Mouse (Mus musculus): ENCODE results near the gene Tiparp. TPM values are rescaled to one million over a fixed set of nuclear protein-coding genes. Genes with fewer than 3 reads are reported as not detected.
A peak's percentile ranks its signal among the peaks of the same experiment; 100 is the strongest.

Gene Tiparp
- polyA plus RNA-seq, 1 experiment, result 4.9 TPM

- H3K4me3 ChIP-seq (ENCODE audit: insufficient read depth, low read depth, low read length), result no peak overlapping the region
- no peaks in the 10 kb centered on the region for H3K4me1 ChIP-seq (ENCODE audit: control insufficient read depth, insufficient read depth, low read length)
- DNase-seq, result no peak
- H3K27me3 ChIP-seq (replicated peaks; ENCODE audit: control insufficient read depth, insufficient read depth, low read length), result no peaks in the 10 kb centered on the region
- no peak for TF ChIP-seq CTCF (conservative IDR thresholded peaks at IDR 0.05; ENCODE audit: insufficient read depth, insufficient read length, low read depth, low read length)
- no peak for TF ChIP-seq POLR2A (IDR thresholded peaks at IDR 0.05; ENCODE audit: low read depth, low read length)
- WGBS, result 95% methylated on average over 6 of the region's 6 CpGs
- H3K27ac ChIP-seq (ENCODE audit: insufficient read depth, low read depth, low read length), result no peak overlapping the region
- H3K36me3 ChIP-seq (ENCODE audit: control insufficient read depth, insufficient read depth, low read length), result no peaks in the 10 kb centered on the region
These were observed 64.6 kb downstream of the Tiparp start for GRCm38 (mm10) chr3:65592850-65593249.

GRCm38 (mm10) chr3:65594493-65594892 lies 66.3 kb downstream of the Tiparp start:
- no peak for DNase-seq

GRCm38 (mm10) chr3:65595196-65595595 lies 67.0 kb downstream of the Tiparp start:
- no peak overlapping the region for H3K4me3 ChIP-seq (ENCODE audit: insufficient read depth, low read depth, low read length)
- no peak overlapping the region for H3K27ac ChIP-seq (ENCODE audit: insufficient read depth, low read depth, low read length)
- no peaks in the 10 kb centered on the region for H3K27me3 ChIP-seq (replicated peaks; ENCODE audit: control insufficient read depth, insufficient read depth, low read length)
- H3K4me1 ChIP-seq (ENCODE audit: control insufficient read depth, insufficient read depth, low read length), result no peaks in the 10 kb centered on the region
- no peak for DNase-seq
- H3K36me3 ChIP-seq (ENCODE audit: control insufficient read depth, insufficient read depth, low read length), result no peaks in the 10 kb centered on the region
- WGBS, result 63% methylated on average over 3 of the region's 3 CpGs
- TF ChIP-seq CTCF (conservative IDR thresholded peaks at IDR 0.05; ENCODE audit: insufficient read depth, insufficient read length, low read depth, low read length), result no peak
- TF ChIP-seq POLR2A (IDR thresholded peaks at IDR 0.05; ENCODE audit: low read depth, low read length), result no peak

More at GRCm38 (mm10) chr3:65594493-65594892, 66.3 kb downstream of the Tiparp start:
- TF ChIP-seq POLR2A (IDR thresholded peaks at IDR 0.05; ENCODE audit: low read depth, low read length) (no peak), CTCF (conservative IDR thresholded peaks at IDR 0.05; ENCODE audit: insufficient read depth, insufficient read length, low read depth, low read length) (no peak)
- Histone ChIP-seq H3K27me3 (replicated peaks; ENCODE audit: control insufficient read depth, insufficient read depth, low read length) (no peaks in the 10 kb centered on the region), H3K4me3 (ENCODE audit: insufficient read depth, low read depth, low read length) (no peak overlapping the region), H3K27ac (ENCODE audit: insufficient read depth, low read depth, low read length) (no peak overlapping the region), H3K36me3 (ENCODE audit: control insufficient read depth, insufficient read depth, low read length) (no peaks in the 10 kb centered on the region), H3K4me1 (ENCODE audit: control insufficient read depth, insufficient read depth, low read length) (no peaks in the 10 kb centered on the region)

GRCm38 (mm10) chr3:65598071-65598830 lies 70.0 kb downstream of the Tiparp start:
- TF ChIP-seq POLR2A (IDR thresholded peaks at IDR 0.05; ENCODE audit: low read depth, low read length) (no peak), CTCF (conservative IDR thresholded peaks at IDR 0.05; ENCODE audit: insufficient read depth, insufficient read length, low read depth, low read length) (no peak)
- no peaks in the 10 kb centered on the region for H3K27me3 ChIP-seq (replicated peaks; ENCODE audit: control insufficient read depth, insufficient read depth, low read length)
- DNase-seq, result peak; percentile 48
- no peaks in the 10 kb centered on the region for H3K36me3 ChIP-seq (ENCODE audit: control insufficient read depth, insufficient read depth, low read length)
- WGBS, result 42% methylated on average over 7 of the region's 7 CpGs
- H3K27ac ChIP-seq (ENCODE audit: insufficient read depth, low read depth, low read length), result no peak overlapping the region
- H3K4me1 ChIP-seq (ENCODE audit: control insufficient read depth, insufficient read depth, low read length), result no peaks in the 10 kb centered on the region
- H3K4me3 ChIP-seq (ENCODE audit: insufficient read depth, low read depth, low read length), result no peak overlapping the region

- 86% methylated on average over 6 of the region's 6 CpGs for WGBS
- H3K27ac ChIP-seq (ENCODE audit: insufficient read depth, low read depth, low read length), result no peak overlapping the region
These were observed 70.9 kb downstream of the Tiparp start for GRCm38 (mm10) chr3:65599151-65599550.

GRCm38 (mm10) chr3:65601291-65602050 lies 73.3 kb downstream of the Tiparp start:
- Histone ChIP-seq H3K27ac (ENCODE audit: insufficient read depth, low read depth, low read length) (no peak overlapping the region), H3K4me1 (ENCODE audit: control insufficient read depth, insufficient read depth, low read length) (no peaks in the 10 kb centered on the region), H3K4me3 (ENCODE audit: insufficient read depth, low read depth, low read length) (no peak overlapping the region), H3K36me3 (ENCODE audit: control insufficient read depth, insufficient read depth, low read length) (no peaks in the 10 kb centered on the region), H3K27me3 (replicated peaks; ENCODE audit: control insufficient read depth, insufficient read depth, low read length) (no peaks in the 10 kb centered on the region)
- TF ChIP-seq CTCF (conservative IDR thresholded peaks at IDR 0.05; ENCODE audit: insufficient read depth, insufficient read length, low read depth, low read length), result no peak
- TF ChIP-seq POLR2A (IDR thresholded peaks at IDR 0.05; ENCODE audit: low read depth, low read length), result no peak
- peak; percentile 5 for DNase-seq
- 78% methylated on average over 8 of the region's 8 CpGs for WGBS

More at GRCm38 (mm10) chr3:65599151-65599550, 70.9 kb downstream of the Tiparp start:
- no peaks in the 10 kb centered on the region for H3K27me3 ChIP-seq (replicated peaks; ENCODE audit: control insufficient read depth, insufficient read depth, low read length)
- no peaks in the 10 kb centered on the region for H3K36me3 ChIP-seq (ENCODE audit: control insufficient read depth, insufficient read depth, low read length)
- TF ChIP-seq CTCF (conservative IDR thresholded peaks at IDR 0.05; ENCODE audit: insufficient read depth, insufficient read length, low read depth, low read length), result no peak
- TF ChIP-seq POLR2A (IDR thresholded peaks at IDR 0.05; ENCODE audit: low read depth, low read length), result no peak
- H3K4me1 ChIP-seq (ENCODE audit: control insufficient read depth, insufficient read depth, low read length), result no peaks in the 10 kb centered on the region
- no peak overlapping the region for H3K4me3 ChIP-seq (ENCODE audit: insufficient read depth, low read depth, low read length)
- DNase-seq, result no peak

Measured in kidney, adult 2 months (tissue).